Mouse (Mus musculus) pancreas, adult 10 weeks (tissue): ENCODE data around the gene Ltf. TPM values are rescaled to one million over a fixed set of nuclear protein-coding genes. Genes with fewer than 3 reads are reported as not detected.

Source experiments
- polyA plus RNA-seq: library from polyadenylated mRNA; stranded (reverse); fragments of 350-450 nt; fragmentation: Illumina TruSeq; extraction: RNeasy Lipid Tissue Mini Kit (QIAGEN cat#74804); gene quantifications from one replicate; pipeline ENCODE4 v1.2.3, GENCODE M21; 2015; ENCODE audit warnings: low read depth, low replicate concordance; ENCODE audit not compliant: insufficient read depth

The Ltf gene
- polyA plus RNA-seq = not detected

GRCm38 (mm10) chr9:111019022-111019421, at the start of gene Ltf:
TSS of gene Ltf (plus strand) at chr9:111019271.

DNA sequence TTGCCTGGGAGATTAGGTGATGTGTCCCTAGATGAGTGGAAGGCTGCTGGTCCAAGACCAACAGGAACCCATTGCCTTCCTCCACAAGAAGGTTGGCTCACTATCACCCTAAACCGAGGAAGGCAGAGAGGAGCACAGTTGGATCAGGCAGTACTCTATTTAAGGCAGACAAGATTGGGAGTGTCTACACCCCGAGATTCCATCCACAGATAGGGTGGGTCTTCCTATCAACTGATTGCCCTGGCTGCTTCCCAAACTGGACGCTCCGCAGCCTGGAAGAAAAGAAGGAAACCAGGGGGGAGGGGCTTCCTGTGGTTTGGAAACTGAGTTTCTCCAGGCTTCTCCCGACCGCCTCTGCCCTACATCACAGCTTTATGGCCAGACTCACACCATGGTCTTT, 28.9 kb upstream of the Ltf start, which contains the start of gene Rtp3:
Rtp3 (minus strand) TSS at position 380 of the 400 bp plus-strand sequence.

GRCm38 (mm10) chr9:111056798-111057543, 37.9 kb downstream of the Ltf start, which contains the start of gene Ccrl2:
TSS of gene Ccrl2 (minus strand) at chr9:111057519.

Other genes starting within 250 kb of the Ltf start
- gene Prss42, start 221.1 kb upstream of the Ltf start, polyA plus RNA-seq = not detected
- gene Prss44, start 205.3 kb upstream of the Ltf start, polyA plus RNA-seq = not detected
- gene Prss43, start 192.6 kb upstream of the Ltf start, polyA plus RNA-seq = not detected
- not detected for gene Prss45, start 184.7 kb upstream of the Ltf start, polyA plus RNA-seq
- gene Prss46, start 174.8 kb upstream of the Ltf start, polyA plus RNA-seq = not detected
- gene Prss50, start 161.3 kb upstream of the Ltf start, polyA plus RNA-seq = not detected
- gene Als2cl, start 139.4 kb upstream of the Ltf start, polyA plus RNA-seq = 16.5 TPM
- 2.2 TPM for gene Tmie, start 139.2 kb upstream of the Ltf start, polyA plus RNA-seq
- gene Fam240a, start 102.4 kb upstream of the Ltf start, polyA plus RNA-seq = not detected
- gene Tdgf1, start 73.1 kb upstream of the Ltf start, polyA plus RNA-seq = not detected
- not detected for gene Lrrc2, start 67.7 kb upstream of the Ltf start, polyA plus RNA-seq
- gene Rtp3, start 28.7 kb upstream of the Ltf start, polyA plus RNA-seq = 4.7 TPM
- 5.2 TPM for gene Ccrl2, start 38.2 kb downstream of the Ltf start, polyA plus RNA-seq
- gene Lrrfip2, start 98.3 kb downstream of the Ltf start, polyA plus RNA-seq = 12.1 TPM